Mouse (Mus musculus): ENCODE results near the gene H3f3b. TPM values are rescaled to one million over a fixed set of nuclear protein-coding genes. Genes with fewer than 3 reads are reported as not detected.
A peak's percentile ranks its signal among the peaks of the same experiment; 100 is the strongest.

The H3f3b gene
- total RNA-seq (2021), result 100 to 1,000 TPM; 263 to 275 TPM

DNA sequence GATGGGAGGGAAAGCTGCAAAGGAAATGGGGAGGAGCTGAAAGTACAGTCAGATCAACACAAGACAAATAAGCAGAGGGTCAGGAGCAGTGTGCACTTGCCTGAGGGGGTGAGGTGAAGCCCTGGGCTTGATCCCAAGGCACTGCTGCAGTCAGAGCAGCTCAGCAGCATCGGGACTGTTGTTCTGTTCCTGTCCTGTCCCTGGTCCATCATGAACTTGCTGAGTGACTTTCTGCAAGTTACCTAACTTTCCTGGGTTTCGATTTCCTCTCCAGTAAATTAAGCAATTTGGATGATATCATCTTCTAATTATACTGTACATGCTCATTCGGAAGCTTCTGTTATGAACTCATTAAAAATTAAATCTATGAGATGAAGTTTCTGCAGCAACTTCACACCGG is at the start of gene H3f3b:
TSS of gene H3f3b (minus strand) at position 207 of the 400 bp plus-strand sequence.
- no peak for DNase-seq

DNA sequence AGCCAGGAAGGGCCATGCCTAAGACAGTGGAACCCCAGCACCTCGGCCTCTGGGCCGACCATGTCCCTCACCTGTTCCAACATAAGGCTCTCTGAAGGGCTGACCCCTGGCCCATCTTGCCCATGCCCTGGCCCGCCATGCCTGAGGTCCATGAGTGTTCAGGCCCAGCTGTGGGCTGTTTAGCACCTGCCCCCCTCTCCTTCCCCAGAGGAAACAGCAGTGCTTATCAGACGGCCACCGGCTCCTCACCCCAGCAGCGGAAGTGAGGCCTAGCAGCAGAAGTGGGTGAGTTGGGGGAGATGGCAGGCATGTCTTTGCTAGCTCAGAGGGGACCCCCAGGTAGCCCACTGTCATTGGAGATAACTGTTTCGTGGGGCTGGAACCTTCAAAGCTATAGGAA is 49.1 kb upstream of the H3f3b start:
- no peak for DNase-seq

DNA sequence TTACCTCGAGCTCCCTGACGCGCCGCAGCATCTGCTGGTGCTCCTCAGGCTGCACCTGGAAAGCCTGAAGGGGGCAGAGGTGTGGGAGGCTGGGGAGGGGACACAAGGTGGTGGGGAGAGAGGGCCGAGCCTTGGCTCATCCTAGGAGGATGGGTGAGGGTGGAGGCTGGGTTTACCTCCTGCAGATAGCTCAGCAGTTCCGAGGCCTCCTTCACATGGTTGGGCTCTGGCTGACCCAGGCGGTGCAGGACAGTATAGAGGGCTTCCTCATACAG is 48.4 kb upstream of the H3f3b start:
- no peak for DNase-seq

DNA sequence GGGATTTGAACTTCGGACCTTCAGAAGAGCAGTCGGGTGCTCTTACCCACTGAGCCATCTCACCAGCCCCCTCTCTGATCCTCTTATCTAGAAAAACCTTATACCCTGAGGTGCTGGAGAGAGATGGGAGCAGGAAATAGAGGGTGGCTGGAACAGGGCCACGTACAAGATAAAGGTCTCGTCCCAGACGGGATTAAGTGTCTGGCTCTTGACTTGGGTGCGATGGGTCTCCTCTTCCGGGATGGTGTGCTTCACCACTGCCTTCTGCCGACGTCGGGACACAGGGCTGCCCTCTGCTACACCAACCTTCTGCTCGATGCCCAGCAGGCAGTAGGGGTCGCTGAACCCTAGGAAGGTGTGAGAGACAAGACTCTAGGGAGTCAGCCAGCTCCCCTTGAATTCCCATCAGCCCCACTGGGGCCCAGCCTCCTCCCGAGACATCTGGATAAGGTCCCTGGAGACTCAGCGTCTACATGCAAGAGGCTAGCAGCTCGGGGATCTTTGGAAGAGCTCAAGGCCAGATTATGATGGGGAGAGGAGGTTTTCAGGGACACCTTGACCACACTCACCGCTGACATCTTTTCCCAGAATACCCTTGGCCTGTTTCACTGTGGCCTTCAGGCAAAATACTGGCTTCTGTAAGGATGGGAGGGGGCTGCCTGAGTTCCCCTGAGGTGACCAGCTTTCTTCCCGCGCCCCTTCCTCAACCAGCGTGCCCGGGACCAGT is 47.9 kb upstream of the H3f3b start:
- DNase-seq, result no peak

DNA sequence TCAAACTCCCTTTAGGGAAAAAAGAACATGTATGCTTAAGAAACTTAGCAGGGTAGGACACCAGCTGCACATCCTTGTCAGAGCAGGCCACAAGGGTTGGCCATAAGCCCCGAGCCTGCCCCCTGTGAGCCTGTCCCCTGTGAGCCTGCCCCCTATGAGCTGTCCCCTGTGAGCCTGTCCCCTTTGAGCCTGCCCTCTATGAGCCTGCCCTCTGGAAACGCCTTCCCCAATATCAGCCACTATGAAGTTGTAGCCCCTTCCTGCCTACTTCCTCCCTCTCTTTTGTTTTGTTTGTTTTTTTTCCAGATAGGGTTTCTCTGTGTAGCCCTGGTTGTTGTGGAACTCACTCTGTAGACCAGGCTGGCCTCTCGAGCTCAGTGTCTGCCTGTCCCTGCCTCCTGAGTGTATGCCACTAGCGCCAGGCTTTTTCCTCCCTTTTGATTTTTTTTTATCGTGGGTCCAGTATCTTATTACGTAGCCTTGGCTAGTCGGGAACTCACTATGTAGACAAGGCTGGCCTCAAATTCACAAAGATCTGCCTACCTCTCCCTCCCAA is 46.8 kb upstream of the H3f3b start:
- no peak for DNase-seq

DNA sequence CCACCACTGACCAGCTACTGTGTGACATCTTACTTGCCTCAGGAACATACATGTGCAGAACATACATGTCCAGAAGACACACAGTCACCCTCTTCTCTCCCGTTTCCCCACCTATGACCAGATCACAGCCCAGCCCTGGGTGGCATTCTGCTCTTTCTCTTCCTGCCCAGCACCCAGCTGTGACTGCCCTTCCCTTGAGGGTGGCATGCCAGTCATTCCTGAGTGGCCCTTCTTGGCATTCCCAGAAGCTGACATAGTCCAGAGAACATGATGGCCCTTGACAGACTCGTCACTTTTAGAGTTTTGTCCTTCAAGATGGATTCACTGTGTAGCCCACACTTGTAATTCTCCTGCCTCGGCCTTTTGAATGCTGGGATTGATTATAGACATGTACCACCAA is 44.8 kb upstream of the H3f3b start:
- no peak for DNase-seq

DNA sequence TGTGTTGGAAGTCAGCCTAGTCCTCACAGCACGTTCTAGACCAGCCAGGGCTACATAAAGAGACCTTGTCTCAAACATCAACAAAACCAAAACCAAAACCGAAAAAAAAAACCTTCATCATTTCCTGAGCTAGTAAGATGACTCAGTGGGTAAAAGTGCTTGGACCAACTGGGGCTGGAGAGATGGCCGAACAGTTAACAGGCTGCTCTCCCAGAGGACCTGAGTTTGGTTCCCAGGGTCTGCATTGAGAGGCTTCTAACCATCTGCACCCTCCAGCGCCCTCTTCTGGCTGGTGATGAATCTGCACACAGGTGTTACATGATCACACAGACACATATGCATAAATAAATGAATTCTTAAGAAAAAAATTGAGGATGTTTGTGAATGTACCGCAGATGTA is 43.7 kb upstream of the H3f3b start:
- DNase-seq, result no peak

DNA sequence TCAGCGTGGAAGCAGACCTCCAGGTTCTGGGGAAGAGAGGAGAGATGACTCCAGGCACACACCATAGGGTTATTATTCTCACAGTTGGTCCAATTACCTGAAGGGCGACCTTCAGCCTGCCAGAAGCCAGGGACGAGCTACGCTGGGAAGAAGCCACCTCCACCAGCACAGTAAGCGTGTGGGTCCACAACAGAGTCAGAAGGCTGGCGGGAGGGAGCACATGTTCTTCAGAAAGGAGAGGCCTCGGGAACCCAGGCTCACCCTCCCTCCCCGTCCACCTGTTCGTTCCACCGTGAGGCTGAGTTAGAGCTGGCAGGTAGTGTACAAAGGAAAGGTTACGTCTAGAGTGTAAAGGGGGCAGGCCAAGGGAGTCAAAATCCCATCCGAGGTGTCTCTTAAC is 37.6 kb upstream of the H3f3b start:
- DNase-seq, result no peak

DNA sequence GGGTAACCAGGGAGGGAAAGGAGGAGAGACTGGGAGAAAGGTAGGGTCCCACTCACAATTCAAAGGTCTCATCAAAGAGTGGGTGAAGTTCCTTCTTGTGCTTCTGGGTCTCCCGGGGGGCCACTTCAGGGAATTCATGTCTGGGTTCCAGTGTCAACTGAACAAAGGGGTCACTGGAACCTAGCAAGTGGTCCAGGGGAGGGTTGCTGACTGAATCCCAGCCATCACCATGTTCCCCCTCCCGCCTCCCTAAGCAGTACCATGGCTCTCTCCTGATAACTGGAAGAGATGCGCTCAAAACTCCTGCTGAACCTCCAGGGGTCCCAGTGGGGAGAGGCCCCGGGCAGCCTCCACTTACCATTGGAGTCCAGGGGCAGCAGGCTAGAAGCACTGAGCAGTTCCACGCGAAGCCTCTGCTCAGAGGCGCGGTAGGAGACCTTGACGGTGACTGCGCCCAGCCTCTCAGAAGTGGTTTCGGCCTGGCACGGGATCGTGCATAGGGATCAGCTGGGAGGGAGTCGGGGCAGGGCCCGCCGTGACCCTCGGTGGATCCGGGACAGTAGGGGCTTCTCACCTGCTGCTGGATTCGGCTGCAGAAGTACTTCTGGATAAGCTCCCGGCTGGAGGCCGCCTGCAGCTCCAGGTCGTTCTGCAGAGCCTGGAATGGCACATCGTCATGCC is 36.6 kb upstream of the H3f3b start:
- DNase-seq, result no peak

DNA sequence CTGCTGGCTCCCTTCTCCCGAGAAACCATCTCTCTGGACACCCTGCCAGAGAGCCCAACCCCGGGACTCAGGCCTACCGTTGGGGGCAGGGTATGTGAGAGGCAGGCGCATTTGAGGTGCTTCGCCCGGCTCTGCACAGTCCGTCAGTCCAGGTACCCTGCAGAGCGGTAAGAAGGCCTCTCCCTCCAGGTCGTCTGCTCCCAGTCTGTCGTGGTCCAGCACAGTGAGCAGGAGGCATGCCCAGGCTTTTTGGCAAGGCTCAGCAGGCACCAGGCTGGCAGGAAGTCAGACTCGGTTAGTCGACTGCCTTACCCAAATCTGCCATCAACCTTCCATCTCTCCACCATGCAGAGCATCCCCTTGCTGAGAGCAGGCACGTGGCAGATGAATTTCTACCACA is 35.8 kb upstream of the H3f3b start:
- peak in 1 of 2 experiments; percentile 57 for DNase-seq

DNA sequence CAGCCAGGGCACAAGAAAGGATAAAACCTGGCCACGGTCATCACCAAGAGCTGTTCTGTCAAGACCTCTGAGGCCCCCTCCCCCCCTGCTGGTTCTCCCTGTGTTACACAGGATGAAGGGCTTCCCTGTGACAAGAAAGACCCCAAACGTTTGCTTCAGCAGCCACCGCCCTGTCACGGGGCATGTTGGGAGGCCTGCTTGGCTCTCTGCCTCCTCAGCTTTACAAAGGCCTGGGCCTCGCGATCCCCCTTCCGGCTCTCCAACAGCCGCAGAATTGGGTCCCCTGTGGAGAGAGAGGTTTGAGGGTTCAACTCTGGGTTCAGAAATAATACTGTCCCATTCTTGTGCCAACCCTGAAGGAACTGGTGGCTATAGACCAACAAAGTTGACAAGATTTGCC is 34.8 kb upstream of the H3f3b start:
- DNase-seq, result no peak

DNA sequence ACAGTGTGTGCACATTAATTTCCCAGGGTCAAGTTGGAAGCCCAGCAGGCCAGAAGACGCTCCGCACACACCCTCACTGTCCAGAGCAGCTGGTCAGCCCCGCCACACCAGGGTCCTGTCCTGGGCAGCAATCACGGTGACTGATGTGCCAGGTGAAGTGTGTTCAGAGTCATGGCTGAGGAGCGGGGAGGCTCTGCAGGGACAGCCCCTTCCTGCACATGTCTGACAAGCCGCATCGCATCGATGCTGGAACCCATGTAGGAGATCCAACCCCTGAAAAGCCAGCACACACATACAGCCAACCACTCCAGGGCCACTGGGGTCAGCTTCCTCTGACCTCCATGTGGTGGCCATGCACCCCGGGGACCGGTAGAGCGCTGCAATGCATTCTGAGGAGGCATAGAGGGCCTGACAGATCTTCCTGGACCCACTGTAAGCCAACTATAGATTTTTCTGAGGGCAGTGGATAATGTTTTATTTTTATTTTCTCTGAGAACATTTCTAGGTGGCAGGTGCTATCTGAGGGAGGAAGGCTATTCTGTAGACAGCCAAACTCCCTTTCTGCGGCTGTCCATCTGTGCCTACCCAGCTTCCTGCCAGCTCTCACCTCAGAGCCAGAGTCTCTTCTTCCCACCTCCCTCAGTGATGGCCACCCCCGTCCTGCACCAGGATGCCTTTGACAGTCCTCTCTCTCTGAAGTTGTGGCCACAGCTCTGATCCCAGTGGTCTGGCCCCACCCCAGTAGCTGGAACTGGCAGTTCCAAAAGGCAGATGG is 34.1 kb upstream of the H3f3b start:
- no peak for DNase-seq

DNA sequence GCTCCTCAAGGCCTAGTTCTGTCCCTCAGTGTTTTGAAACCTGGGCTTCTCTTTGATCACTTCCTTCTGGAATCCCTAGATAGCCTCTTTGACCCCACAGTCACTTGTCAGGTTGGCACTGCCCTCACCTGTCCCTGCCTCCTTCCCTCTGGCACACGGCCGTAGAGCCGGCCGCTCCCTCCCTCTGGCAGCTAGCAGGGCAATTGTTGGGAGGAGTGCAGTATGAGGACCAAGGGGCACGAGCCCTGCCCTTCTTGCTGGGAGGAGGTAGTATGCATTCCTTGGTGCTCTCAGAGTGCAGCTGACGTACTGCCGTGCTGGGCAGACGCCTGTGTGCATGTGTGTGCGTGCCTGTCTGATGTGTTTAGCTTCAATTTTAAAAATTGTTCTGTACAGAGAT is 32.8 kb upstream of the H3f3b start:
- DNase-seq, result no peak

DNA sequence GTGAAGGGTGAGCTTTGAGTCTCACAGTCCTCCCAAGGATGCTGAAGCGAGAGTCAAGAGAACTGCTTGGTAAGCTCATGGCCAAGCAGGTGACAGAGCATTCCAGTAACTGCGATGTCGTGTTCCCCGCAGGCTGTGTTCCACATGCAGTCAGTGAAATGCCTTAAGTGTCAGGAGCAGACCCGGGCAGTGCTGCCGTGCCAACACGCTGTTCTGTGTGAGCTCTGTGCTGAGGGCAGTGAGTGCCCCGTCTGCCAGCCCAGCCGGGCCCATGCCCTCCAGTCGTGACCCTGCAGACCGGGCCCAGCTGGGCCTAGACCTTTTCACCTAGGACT is 31.9 kb upstream of the H3f3b start:
- no peak for DNase-seq

DNA sequence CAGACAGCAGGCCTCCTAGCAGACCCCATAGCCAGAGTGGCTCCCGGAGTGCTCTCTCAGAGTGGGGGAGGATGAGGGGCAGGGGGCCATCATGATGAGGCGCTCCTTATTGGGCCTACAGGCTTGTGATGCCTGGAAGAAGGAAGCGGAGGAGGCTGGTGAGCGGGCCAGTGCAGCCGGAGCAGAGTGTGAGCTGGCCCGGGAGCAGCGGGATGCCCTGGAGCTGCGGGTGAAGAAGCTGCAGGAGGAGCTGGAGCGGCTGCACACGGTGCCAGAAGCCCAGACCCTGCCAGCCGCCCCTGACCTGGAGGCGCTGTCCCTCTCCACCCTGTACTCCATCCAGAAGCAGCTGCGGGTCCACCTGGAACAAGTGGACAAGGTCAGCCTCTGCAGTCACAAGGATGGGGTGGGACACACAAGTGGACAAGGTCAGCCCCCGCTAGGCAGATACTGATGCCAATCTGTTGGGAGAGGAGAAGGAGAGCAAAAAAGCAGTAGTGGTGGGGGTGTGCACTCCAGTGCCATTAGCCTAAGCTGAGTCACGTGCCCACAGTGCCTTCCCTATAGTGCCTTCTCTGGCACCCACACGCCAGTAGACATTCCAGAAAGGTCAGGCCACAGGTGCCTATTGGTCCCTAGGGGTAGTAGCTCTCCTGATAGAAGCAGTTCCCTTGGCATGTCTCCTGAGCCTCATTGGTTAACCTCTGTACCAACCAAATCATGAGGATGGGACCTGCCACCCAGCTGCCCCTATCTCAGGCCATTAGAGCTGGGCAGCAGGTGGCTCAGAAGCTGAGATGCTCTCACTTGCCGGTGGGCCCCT is 31.3 kb upstream of the H3f3b start:
- no peak for DNase-seq

DNA sequence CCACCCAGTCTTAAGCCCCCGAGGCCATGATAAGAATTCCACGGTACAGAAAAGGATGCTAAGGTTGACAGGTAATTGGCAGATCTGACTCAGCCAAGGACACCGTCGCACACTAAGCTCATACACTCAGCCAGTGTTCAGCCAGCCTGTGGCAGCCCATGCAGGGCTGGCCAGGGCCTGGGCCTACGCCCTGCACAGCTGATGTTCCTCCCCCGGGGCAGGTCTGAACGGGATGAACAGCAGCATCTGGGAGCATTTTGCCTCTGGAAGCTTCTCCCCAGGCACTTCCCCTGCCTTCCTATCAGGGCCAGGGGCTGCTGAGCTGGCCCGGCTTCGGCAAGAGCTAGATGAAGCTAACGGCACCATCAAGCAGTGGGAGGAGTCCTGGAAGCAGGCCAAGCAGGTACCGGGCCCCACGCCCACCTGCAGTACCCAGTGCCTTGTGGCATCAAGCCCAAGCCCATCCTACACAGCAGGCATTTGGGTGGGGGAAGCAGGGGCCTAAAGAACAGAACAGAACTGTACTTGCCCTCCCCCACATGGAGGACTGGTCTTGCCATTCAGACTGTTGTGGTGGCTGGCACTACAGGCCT is 30.4 kb upstream of the H3f3b start:
- DNase-seq, result no peak

DNA sequence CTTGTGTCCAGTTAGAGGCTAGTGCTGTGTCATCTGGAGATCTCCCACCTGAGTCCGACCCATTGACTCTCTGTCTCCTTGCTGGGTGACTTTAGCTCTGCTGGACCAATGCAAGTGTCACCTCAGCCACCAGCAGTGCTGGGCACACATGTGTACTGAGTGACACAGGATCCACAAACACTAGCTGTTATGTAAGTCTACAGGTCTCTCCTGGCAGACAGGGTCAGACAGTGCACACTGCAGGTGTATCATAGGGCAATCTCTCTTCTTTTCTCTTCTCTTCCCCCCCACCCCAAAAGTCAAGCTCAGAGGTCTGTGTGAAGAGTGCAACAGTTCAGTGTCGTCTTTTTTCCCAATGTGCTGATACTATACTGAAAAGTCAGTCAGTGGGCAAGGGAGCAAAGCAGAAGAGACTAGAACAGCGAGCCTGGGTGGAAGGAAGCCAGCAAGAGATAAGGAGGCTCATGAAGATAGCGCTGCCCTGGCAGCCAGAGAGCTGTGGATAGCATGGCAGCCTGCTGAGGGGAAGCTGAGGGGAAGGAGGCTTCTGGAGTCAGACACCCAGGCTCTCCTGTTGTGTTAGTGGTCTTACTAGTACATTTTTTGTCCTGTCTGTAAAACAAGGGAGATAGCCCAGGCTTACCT is 29.6 kb upstream of the H3f3b start:
- no peak for DNase-seq

DNA sequence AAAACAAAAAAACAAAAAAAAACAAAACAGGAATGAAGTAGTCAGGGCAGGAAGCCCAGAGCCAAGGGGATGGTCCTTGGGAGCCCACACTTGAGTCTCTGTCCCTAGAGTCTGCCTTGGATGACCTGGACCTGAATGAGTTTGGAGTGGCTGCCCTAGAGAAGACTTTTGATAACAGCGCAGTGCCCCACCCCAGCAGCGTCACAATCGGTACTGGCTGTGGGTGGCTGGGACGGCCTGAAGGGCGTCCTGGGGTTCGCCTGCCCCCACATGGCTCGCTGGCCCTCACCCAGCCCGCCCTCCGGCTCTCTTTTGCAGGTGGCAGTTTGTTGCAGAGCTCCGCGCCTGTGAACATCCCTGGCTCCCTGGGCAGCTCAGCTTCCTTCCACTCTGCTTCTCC is 28.1 kb upstream of the H3f3b start:
- DNase-seq, result no peak

DNA sequence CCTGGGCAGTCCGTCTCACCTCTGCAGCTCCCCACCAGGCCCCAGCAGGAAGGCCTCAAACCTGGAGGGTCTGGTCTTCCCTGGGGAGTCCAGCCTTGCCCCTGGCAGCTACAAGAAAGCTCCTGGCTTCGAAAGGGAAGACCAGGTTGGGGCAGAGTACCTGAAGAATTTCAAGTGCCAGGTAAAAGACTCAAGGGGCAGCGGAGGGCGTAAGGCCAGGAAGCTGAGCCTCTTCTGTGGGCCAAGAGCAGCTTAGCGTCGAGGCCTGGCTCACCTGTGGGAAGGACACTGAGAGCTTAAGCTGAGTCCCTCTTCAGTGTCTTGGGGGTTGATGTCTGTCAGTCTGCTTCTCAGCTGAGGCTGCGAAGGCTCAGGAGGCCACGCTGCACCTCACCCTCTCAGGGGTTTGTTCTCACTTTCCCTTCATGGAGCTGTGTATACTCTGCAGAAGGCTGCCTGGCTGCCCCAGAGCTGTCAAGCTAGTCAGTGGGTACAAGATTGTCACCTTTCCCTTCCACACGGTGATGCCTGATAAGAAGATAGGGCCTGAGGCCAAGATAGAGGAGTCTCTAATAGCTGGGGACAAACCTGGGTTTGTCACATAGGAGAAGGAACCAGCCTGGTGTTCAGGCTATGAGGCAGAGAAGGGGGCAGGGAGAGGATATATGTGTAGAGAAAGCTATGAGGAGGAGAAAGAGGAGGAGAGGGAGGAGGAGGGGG is 25.9 kb upstream of the H3f3b start:
- DNase-seq, result no peak

DNA sequence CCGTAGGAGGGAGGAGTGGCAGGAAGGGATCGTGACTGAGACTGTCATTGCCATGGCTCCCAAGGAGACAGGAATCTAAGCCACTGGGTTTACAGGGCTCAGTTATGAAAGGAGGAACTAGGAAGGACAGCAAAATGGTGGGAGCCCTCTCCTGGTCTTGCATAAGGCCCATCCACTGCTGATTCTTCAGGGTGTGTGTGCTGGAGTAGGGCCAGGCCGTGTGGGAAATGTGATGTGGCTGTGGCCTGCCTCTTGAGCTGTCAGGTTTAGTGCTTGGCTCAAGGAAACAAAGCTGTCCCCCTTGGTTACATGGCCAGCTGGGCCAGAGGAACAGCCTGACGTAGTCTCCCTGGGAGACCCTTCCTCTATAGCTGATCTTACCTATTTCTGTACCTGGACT is 22.4 kb upstream of the H3f3b start:
- no peak for DNase-seq

DNA sequence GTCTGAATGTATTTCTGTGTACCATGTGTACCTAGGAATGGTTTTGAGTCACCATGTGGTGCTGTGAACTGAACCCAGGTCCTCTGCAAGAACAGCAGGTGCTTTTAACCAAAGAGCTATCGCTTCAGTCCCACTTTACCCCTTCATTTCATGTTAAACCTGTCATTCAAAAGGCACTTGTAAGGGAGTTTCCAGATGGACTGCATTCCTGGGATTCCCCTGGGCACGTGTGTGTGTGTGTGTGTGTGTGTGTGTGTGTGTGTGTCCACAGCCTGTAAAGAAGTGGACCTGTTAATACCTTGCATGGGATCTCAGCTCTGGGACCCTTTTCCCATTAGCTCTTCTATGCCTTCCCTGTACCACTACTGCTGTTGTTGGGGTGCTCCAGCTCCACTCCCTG is 21.8 kb upstream of the H3f3b start:
- DNase-seq, result no peak
